Mouse (Mus musculus): ENCODE measurements around the gene Samhd1. TPM values are rescaled to one million over a fixed set of nuclear protein-coding genes. Genes with fewer than 3 reads are reported as not detected.

Gene Samhd1
- polyA plus RNA-seq, 1 experiment from 2014 or later, result 17.3 TPM

DNA sequence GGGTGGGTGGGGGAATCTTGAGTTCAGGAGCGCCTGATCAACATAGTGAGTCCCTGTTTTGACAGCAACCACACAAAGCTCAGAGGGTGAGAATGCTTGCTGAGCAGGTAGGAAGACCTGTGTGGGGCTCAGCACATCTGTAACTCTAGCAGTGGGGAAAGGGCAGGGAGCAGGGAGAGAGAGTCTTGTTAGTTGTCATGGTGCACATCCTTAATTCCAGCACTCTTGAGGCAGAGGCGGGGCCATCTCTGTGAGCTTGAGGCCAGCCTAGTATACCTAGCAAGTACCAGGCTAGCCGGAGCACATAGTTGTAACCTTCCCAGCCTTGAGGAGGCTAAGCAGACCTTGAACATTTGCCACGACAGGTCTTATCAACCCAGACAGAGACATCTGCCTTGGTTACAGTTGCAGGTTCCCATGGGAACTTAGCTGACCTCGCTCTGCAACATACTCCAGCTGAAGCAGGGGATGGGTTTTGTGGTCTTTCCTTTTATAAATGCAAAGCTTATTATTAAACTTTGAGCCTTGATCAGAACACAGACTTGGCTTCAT lies 4.3 kb upstream of the Samhd1 start:
- Histone ChIP-seq H3K9ac (replicated peaks) (no peak overlapping the region), H3K27ac (ENCODE audit: low read depth) (peak overlapping the region; percentile 49; the same call in 1 of the 2 replicates), H3K9me3 (ENCODE audit: low read length) (no peaks in the 10 kb centered on the region), H3K4me1 (ENCODE audit: insufficient read depth) (peaks cover 21% of the 10 kb centered on the region), H3K36me3 (replicated peaks; ENCODE audit: insufficient read depth, low read length) (no peaks in the 10 kb centered on the region), H3K4me2 (ENCODE audit: low read depth, low read length) (no peak overlapping the region), H3K27me3 (ENCODE audit: insufficient read depth, low read length) (no peaks in the 10 kb centered on the region), H3K4me3 (ENCODE audit: low read depth, low read length) (no peak overlapping the region)
- DNase-seq (no peak), ATAC-seq (no peak)
- TF ChIP-seq CTCF (IDR thresholded peaks at IDR 0.05; ENCODE audit: low read depth) (no peak), EP300 (IDR thresholded peaks at IDR 0.05; ENCODE audit: low read depth) (no peak)
- 68% methylated on average over 5 of the region's 5 CpGs for WGBS (ENCODE audit: insufficient replicate concordance)

DNA sequence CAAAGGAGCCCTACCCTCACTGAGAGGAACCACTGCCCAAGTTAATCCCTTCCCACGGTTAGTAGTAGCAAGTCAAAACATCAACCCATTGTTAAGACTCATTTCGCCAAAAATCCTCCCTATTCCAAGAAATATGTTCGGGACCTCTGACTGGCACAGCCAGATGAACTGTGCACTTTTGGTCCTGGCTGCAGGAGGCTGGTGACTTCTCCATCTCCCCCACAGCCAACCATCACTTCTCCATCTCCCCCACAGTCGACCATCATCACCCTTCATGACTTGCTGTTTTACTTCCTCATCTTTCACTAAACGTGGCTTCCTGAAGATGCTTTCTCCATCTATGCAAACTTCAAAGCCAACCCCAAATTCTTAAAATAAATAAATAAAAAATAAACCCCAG lies 3.7 kb upstream of the Samhd1 start:
- ATAC-seq (no peak), DNase-seq (no peak)
- no peaks in the 10 kb centered on the region for H3K36me3 ChIP-seq (replicated peaks; ENCODE audit: insufficient read depth, low read length)
- no peaks in the 10 kb centered on the region for H3K9me3 ChIP-seq (ENCODE audit: low read length)
- H3K27ac ChIP-seq (ENCODE audit: low read depth), result peak overlapping the region; percentile 49; the same call in 1 of the 2 replicates
- no peak overlapping the region for H3K4me2 ChIP-seq (ENCODE audit: low read depth, low read length)
- H3K27me3 ChIP-seq (ENCODE audit: insufficient read depth, low read length), result no peaks in the 10 kb centered on the region
- H3K4me3 ChIP-seq (ENCODE audit: low read depth, low read length), result no peak overlapping the region
- no peak overlapping the region for H3K9ac ChIP-seq (replicated peaks)
- TF ChIP-seq CTCF (IDR thresholded peaks at IDR 0.05; ENCODE audit: low read depth), result no peak
- no peak for TF ChIP-seq EP300 (IDR thresholded peaks at IDR 0.05; ENCODE audit: low read depth)
- H3K4me1 ChIP-seq (ENCODE audit: insufficient read depth), result peaks cover 21% of the 10 kb centered on the region
- WGBS (ENCODE audit: insufficient replicate concordance), result 47% methylated on average over 5 of the region's 5 CpGs

DNA sequence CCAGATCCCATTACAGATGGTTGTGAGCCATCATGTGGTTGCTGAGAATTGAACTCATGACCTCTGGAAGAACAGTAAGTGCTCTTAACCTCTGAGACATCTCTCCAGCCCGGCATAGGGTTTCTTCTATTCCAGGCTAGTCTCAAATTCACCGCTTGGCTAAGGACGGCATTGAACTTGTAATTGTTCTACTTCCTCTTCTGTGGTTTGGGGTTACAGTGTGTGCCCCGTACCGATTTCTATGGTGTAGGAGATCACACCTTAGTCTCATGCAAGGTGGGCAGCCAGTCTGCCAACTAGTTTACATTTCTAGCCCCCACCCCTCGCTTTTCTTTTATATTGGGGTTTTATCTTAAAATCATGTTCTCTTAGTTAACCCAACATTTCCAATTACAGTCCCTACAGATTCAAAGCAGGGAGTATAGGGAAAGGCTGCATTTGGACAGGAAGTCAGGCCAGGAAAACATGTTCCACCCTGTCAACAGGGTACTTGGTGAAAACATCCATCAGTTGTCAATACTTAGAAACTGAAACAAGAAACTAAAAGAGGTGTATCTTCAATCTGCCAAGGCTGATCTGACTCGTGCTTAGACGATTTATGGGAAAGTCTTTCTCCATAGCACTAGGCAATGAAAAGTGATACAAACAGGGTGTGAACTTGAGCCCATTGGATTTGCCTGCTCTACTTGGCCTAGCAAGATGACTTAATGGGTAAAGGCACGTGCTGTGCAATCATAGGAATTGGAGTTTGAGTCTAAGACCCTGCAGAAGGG lies 3.1 kb upstream of the Samhd1 start:
- Histone ChIP-seq H3K4me1 (ENCODE audit: insufficient read depth) (peaks cover 21% of the 10 kb centered on the region), H3K4me2 (ENCODE audit: low read depth, low read length) (no peak overlapping the region), H3K4me3 (ENCODE audit: low read depth, low read length) (no peak overlapping the region), H3K36me3 (replicated peaks; ENCODE audit: insufficient read depth, low read length) (no peaks in the 10 kb centered on the region), H3K9me3 (ENCODE audit: low read length) (no peaks in the 10 kb centered on the region), H3K27me3 (ENCODE audit: insufficient read depth, low read length) (no peaks in the 10 kb centered on the region), H3K9ac (replicated peaks) (no peak overlapping the region), H3K27ac (ENCODE audit: low read depth) (peak overlapping the region; percentile 30; the same call in 1 of the 2 replicates)
- WGBS (ENCODE audit: insufficient replicate concordance), result 46% methylated on average over 9 of the region's 9 CpGs
- ATAC-seq (no peak), DNase-seq (no peak)
- TF ChIP-seq CTCF (IDR thresholded peaks at IDR 0.05; ENCODE audit: low read depth), result no peak
- TF ChIP-seq EP300 (IDR thresholded peaks at IDR 0.05; ENCODE audit: low read depth), result no peak

DNA sequence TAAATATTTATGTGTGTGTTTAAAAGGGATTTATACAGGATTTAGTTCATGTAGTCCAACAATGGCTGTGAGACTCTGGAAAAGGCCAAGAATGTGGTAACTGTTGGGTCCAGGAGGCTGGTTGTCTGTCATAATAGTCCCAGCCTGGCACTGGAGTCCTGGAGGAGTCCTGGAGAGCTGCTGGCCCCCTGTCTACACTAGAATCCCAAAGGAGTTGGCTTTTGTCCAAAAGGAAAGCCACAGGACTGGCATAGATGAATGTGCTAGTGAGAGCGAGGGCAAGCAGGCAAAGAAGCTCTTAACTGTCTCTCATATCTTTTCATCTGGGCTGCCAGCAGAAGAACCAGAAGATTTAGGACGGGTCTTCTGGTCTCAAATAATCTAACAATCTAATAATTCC lies 1.6 kb upstream of the Samhd1 start:
- no peak overlapping the region for H3K9ac ChIP-seq (replicated peaks)
- WGBS (ENCODE audit: insufficient replicate concordance), result 59% methylated on average over 2 of the region's 2 CpGs
- no peak for TF ChIP-seq EP300 (IDR thresholded peaks at IDR 0.05; ENCODE audit: low read depth)
- no peak for TF ChIP-seq CTCF (IDR thresholded peaks at IDR 0.05; ENCODE audit: low read depth)
- no peaks in the 10 kb centered on the region for H3K9me3 ChIP-seq (ENCODE audit: low read length)
- H3K27me3 ChIP-seq (ENCODE audit: insufficient read depth, low read length), result no peaks in the 10 kb centered on the region
- no peak for ATAC-seq
- no peak overlapping the region for H3K4me2 ChIP-seq (ENCODE audit: low read depth, low read length)
- H3K36me3 ChIP-seq (replicated peaks; ENCODE audit: insufficient read depth, low read length), result no peaks in the 10 kb centered on the region
- H3K4me1 ChIP-seq (ENCODE audit: insufficient read depth), result peaks cover 32% of the 10 kb centered on the region
- H3K4me3 ChIP-seq (ENCODE audit: low read depth, low read length), result no peak overlapping the region
- H3K27ac ChIP-seq (ENCODE audit: low read depth), result peak overlapping the region; percentile 12; the same call in 1 of the 2 replicates
- no peak for DNase-seq

DNA sequence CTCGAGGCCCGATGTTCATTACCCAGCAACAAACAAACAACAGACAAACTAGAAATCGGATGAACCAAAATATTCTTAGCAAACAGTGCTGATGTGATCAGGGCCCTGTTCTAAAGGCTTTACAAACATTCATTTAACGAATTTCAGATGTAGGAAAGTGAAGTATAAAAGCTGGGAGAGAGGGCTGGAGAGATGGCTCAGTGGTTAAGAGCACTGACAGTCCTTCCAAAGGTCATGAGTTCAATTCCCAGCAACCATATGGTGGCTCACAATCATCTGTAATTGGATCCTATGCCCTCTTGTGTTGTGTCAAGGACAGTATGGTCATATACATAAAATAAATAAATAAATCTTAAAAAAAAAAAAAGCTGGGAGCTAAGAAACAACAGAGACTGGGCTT lies 1.1 kb upstream of the Samhd1 start:
- H3K4me3 ChIP-seq (ENCODE audit: low read depth, low read length), result no peak overlapping the region
- ATAC-seq (no peak), DNase-seq (no peak)
- no peak for TF ChIP-seq CTCF (IDR thresholded peaks at IDR 0.05; ENCODE audit: low read depth)
- TF ChIP-seq EP300 (IDR thresholded peaks at IDR 0.05; ENCODE audit: low read depth), result no peak
- no peak overlapping the region for H3K4me2 ChIP-seq (ENCODE audit: low read depth, low read length)
- H3K9ac ChIP-seq (replicated peaks), result no peak overlapping the region
- no peaks in the 10 kb centered on the region for H3K9me3 ChIP-seq (ENCODE audit: low read length)
- no peaks in the 10 kb centered on the region for H3K36me3 ChIP-seq (replicated peaks; ENCODE audit: insufficient read depth, low read length)
- 0 out of 2 replicates have a peak overlapping the region, but pooled peaks have one; percentile 12 for H3K27ac ChIP-seq (ENCODE audit: low read depth)
- peaks cover 32% of the 10 kb centered on the region for H3K4me1 ChIP-seq (ENCODE audit: insufficient read depth)
- WGBS (ENCODE audit: insufficient replicate concordance), result 89% methylated on average over 4 of the region's 4 CpGs
- no peaks in the 10 kb centered on the region for H3K27me3 ChIP-seq (ENCODE audit: insufficient read depth, low read length)

DNA sequence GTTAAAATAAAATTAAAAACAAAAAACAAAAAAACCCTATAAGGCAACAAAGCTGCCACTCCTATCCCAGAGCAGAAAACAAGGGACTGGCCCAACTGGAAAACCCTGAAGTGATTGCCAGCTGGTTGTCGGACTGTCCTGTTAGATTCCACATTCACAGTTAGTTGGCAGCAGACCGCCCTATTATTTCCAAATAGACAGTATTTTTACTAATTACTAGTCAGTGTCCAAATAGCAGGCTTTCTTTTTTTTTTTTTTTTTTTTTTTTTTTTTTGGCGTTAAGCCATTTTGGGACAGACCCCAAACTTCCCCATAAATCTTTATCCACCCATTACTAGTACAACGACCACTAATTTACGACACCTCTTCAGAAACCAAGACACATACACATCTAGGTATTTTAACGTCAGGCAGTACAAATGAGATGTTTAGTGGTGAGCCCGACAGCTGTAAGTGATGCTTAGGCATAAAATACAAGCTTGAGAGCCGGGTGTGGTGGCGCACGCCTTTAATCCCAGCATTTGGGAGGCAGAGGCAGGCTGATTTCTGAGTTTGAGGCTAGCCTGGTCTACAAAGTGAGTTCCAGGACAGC lies 560 bp upstream of the Samhd1 start:
- peak overlapping the region; percentile 78 for H3K4me2 ChIP-seq (ENCODE audit: low read depth, low read length)
- DNase-seq (no peak), ATAC-seq (no peak)
- H3K36me3 ChIP-seq (replicated peaks; ENCODE audit: insufficient read depth, low read length), result no peaks in the 10 kb centered on the region
- no peaks in the 10 kb centered on the region for H3K27me3 ChIP-seq (ENCODE audit: insufficient read depth, low read length)
- TF ChIP-seq EP300 (IDR thresholded peaks at IDR 0.05; ENCODE audit: low read depth), result no peak
- WGBS (ENCODE audit: insufficient replicate concordance), result 79% methylated on average over 10 of the region's 10 CpGs
- H3K27ac ChIP-seq (ENCODE audit: low read depth), result peak overlapping the region; percentile 92
- H3K4me1 ChIP-seq (ENCODE audit: insufficient read depth), result peaks cover 32% of the 10 kb centered on the region
- peak overlapping the region; percentile 84 for H3K4me3 ChIP-seq (ENCODE audit: low read depth, low read length)
- no peaks in the 10 kb centered on the region for H3K9me3 ChIP-seq (ENCODE audit: low read length)
- peak overlapping the region; percentile 52 for H3K9ac ChIP-seq (replicated peaks)

All from liver, postnatal 0 days (tissue).